Mouse (Mus musculus) C2C12 (cell line): ENCODE data around the gene Rassf8.

ENCODE experiments used
- CTCF ChIP-seq: IDR thresholded peaks from one replicate; pipeline ENCODE4 v1.5.1; 2011; ENCODE audit not compliant: control insufficient read depth, insufficient read depth, insufficient read length
- MYOD1 ChIP-seq: IDR thresholded peaks from one replicate; pipeline ENCODE4 v1.6.1; 2011; ENCODE audit warnings: low read depth; ENCODE audit not compliant: control insufficient read depth, insufficient read length
- MYOG ChIP-seq: IDR thresholded peaks from one replicate; pipeline ENCODE4 v1.6.1; 2011; ENCODE audit not compliant: control insufficient read depth, insufficient read length; ENCODE audit errors: extremely low read depth
- USF1 ChIP-seq: IDR thresholded peaks from one replicate; pipeline ENCODE4 v1.6.1; 2011; ENCODE audit warnings: low read depth, mild to moderate bottlenecking, control low read depth, moderate library complexity

DNA sequence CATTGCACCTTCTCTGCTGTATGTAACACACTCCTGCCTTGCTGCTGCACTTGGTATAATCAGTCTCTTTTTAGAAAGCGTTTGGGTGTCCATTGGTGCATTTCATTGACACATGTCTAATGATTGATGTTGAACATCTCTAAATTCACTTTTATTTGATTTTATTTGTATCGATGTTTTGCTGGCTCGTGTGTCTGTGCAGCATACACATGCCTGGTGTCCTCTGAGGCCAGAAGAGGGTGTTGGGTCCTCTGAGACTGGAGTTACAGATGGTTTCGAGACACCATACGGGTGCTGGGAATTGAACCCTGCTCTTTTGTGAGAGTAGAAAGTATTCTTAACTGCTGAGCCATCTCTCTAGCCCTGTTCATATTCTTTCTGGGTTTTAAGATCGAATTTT is 6.7 kb downstream of the Rassf8 start:
- TF ChIP-seq CTCF, result no peak
- TF ChIP-seq MYOD1, result no peak
- TF ChIP-seq USF1, result no peak
- no peak for TF ChIP-seq MYOG
